Mouse (Mus musculus): ENCODE results near the gene Rhoj. TPM values are rescaled to one million over a fixed set of nuclear protein-coding genes. Genes with fewer than 3 reads are reported as not detected.
A peak's percentile ranks its signal among the peaks of the same experiment; 100 is the strongest.

Rhoj gene
- polyA plus RNA-seq (2012; rRNA removed): 5.1 and 5.9 TPM in 2 replicates

DNA sequence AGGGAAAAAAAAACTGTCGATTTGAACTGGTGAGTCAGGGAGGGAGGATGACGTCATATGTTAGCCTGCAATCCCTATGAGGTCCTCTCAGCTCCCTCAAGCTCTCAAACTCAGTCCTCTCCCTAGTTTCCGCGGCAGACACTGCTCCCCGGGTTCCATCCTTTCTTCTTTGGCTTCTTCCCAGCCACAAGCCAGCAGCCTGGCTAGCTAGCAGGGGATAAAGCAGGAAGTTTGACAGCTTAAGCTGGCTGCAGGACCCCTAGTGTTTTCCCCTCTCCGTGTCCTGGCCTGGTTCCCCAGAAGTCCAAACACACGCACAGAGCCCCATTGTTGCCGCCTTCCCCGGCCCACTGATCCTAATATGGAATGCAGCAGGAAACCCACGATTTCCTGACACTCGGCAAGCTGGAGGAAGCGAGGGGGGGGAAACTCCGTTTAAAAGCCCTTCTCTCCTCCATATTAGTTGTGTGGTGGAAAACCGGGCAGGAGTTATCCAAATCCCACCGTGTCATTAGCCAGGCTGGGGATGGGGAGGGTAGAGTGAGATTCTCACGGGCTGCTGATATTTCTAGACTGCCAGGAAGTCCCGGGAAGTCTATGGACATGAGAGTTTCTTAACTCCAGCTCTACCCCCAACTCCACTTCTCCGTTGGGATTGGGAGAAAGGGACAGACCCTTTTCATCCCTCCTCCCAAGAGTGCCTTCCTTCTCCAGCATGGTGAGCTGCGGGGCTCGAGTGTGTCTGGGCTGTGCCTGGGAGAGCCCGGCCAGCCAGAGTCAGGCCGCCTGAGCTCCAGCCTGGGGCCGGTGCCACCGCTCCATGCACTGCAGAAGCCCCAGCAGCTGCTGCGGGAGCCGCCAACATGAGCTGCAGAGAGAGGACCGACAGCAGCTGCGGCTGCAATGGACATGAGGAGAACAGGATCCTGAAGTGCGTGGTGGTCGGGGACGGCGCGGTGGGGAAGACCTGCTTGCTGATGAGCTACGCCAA, at the start of gene Rhoj:
Rhoj (plus strand) TSS at position 362 of the 991 bp plus-strand sequence.
- TF ChIP-seq CTCF (IDR thresholded peaks at IDR 0.05; ENCODE audit: borderline replicate concordance, control insufficient read depth, extremely low read depth, insufficient read depth, low read length, poor library complexity) (no peak), POLR2A (IDR thresholded peaks at IDR 0.05; ENCODE audit: control insufficient read depth, extremely low read depth, insufficient read depth, low read length, poor library complexity) (no peak)
- 2% methylated on average over 34 of the region's 34 CpGs for WGBS

DNA sequence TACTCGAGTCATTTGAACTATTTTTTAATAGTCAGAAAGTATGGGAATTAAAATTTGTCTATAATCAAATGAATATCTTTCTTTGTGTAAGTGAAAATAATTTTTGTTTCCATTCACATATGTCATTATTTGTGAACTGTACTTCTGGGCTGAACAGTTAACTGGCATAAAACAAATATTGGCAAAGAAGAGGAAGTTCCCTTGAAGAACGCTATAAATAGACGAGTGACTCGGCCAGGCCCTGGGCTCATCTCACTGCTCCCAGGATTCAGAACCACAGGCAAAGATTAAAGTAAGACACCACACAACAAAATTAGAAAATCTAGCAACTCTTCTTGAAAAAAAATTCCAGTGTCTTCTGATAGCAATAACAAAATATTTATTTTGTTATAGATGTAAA, 36.4 kb upstream of the Rhoj start:
- no peaks in the 10 kb centered on the region for H3K27me3 ChIP-seq (ENCODE audit: control insufficient read depth, insufficient read depth, low read length)
- no peak overlapping the region for H3K4me3 ChIP-seq (ENCODE audit: control insufficient read depth, insufficient read depth, low read length)
- H3K4me1 ChIP-seq (replicated peaks; ENCODE audit: control insufficient read depth, insufficient read depth, low read length): no peaks in the 10 kb centered on the region
- H3K36me3 ChIP-seq (ENCODE audit: control insufficient read depth, insufficient read depth, low read length): no peaks in the 10 kb centered on the region
- no peak for DNase-seq
- TF ChIP-seq POLR2A (IDR thresholded peaks at IDR 0.05; ENCODE audit: control insufficient read depth, extremely low read depth, insufficient read depth, low read length, poor library complexity): no peak
- no peak for TF ChIP-seq CTCF (IDR thresholded peaks at IDR 0.05; ENCODE audit: borderline replicate concordance, control insufficient read depth, extremely low read depth, insufficient read depth, low read length, poor library complexity)
- 33% methylated on average over 4 of the region's 4 CpGs for WGBS
- H3K27ac ChIP-seq (ENCODE audit: control insufficient read depth, insufficient read depth, low read length): no peak overlapping the region

More for the DNA sequence above, at the start of gene Rhoj:
- Histone ChIP-seq H3K27ac (ENCODE audit: control insufficient read depth, insufficient read depth, low read length) (no peak within 1 kb of the TSS; the same call in 1 of the 2 replicates), H3K4me3 (ENCODE audit: control insufficient read depth, insufficient read depth, low read length) (peak within 1 kb of the TSS; percentile 18), H3K27me3 (ENCODE audit: control insufficient read depth, insufficient read depth, low read length) (peaks cover 5% of the 10 kb centered on the region), H3K4me1 (replicated peaks; ENCODE audit: control insufficient read depth, insufficient read depth, low read length) (peaks cover 10% of the 10 kb centered on the region; the same call in 1 of the 2 replicates), H3K36me3 (ENCODE audit: control insufficient read depth, insufficient read depth, low read length) (no peaks in the 10 kb centered on the region)
- DNase-seq: no peak

DNA sequence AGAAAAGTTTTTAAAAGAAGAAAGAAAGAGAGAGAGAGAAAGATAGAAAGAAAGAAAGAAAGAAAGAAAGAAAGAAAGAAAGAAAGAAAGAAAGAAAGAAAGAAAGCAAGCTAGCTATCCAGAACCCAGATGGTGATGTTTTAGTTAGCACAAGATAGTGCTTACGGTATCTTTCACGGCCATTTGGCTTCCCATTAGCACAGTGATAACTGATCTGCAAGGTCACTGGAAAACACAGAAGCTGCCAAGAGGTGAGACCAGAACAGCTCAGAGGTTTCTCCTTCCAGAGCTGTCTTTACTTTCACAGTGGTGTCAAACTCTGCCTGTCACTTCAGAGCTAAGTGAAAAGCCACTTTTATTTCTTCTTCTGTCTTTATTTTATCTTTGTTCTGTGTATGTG, 32.4 kb upstream of the Rhoj start:
- TF ChIP-seq CTCF (IDR thresholded peaks at IDR 0.05; ENCODE audit: borderline replicate concordance, control insufficient read depth, extremely low read depth, insufficient read depth, low read length, poor library complexity) (no peak), POLR2A (IDR thresholded peaks at IDR 0.05; ENCODE audit: control insufficient read depth, extremely low read depth, insufficient read depth, low read length, poor library complexity) (no peak)
- WGBS: 87% methylated on average over 2 of the region's 2 CpGs

DNA sequence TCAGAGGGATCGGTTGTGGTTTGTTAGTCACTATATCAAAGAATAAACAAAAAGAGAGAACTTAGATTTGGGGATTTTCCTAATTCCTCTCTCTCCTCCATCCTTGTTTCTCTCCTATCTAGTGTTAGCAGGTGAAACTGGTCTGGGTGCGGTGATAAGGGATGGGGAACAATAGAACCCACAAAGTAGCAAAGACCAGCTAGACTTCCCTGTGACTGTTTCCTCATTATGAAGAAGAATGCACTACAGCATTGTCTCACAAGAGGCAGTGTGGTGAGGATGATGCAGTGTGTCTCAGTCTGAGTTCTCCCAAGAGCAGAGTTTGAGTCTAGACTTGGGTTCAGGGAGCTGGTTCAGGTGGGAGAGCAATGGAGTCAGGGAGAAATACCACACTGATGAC, 30.7 kb upstream of the Rhoj start:
- H3K4me1 ChIP-seq (replicated peaks; ENCODE audit: control insufficient read depth, insufficient read depth, low read length): peaks cover 1% of the 10 kb centered on the region; the same call in 1 of the 2 replicates
- no peaks in the 10 kb centered on the region for H3K36me3 ChIP-seq (ENCODE audit: control insufficient read depth, insufficient read depth, low read length)
- H3K27me3 ChIP-seq (ENCODE audit: control insufficient read depth, insufficient read depth, low read length): no peaks in the 10 kb centered on the region
- 91% methylated on average over 2 of the region's 2 CpGs for WGBS
- TF ChIP-seq POLR2A (IDR thresholded peaks at IDR 0.05; ENCODE audit: control insufficient read depth, extremely low read depth, insufficient read depth, low read length, poor library complexity): no peak
- TF ChIP-seq CTCF (IDR thresholded peaks at IDR 0.05; ENCODE audit: borderline replicate concordance, control insufficient read depth, extremely low read depth, insufficient read depth, low read length, poor library complexity): no peak
- no peak overlapping the region for H3K4me3 ChIP-seq (ENCODE audit: control insufficient read depth, insufficient read depth, low read length)
- H3K27ac ChIP-seq (ENCODE audit: control insufficient read depth, insufficient read depth, low read length): no peak overlapping the region
- DNase-seq: no peak

More for the DNA sequence above, 32.4 kb upstream of the Rhoj start:
- H3K4me3 ChIP-seq (ENCODE audit: control insufficient read depth, insufficient read depth, low read length): no peak overlapping the region
- no peaks in the 10 kb centered on the region for H3K36me3 ChIP-seq (ENCODE audit: control insufficient read depth, insufficient read depth, low read length)
- H3K27me3 ChIP-seq (ENCODE audit: control insufficient read depth, insufficient read depth, low read length): no peaks in the 10 kb centered on the region
- H3K4me1 ChIP-seq (replicated peaks; ENCODE audit: control insufficient read depth, insufficient read depth, low read length): no peaks in the 10 kb centered on the region
- no peak overlapping the region for H3K27ac ChIP-seq (ENCODE audit: control insufficient read depth, insufficient read depth, low read length)
- DNase-seq: no peak

DNA sequence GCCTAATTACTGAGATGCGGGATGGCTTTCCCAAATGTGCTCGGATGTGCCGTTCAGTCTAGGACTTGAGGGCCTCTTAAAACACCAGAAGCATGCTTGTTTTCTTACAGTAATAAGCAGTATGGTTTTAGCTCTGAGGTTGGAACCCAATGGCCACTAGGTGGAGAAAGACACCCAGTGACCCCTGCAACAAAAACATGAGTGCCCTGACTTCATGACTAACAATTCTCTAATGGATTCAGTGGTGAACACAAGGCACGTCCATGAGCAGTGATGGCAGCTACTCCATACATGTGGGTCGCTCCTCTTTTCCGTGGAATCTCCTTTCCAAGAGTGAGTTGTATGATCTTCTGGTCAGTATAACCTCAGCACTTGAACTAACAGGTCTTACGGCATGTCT, 27.6 kb upstream of the Rhoj start:
- no peaks in the 10 kb centered on the region for H3K36me3 ChIP-seq (ENCODE audit: control insufficient read depth, insufficient read depth, low read length)
- no peak overlapping the region for H3K4me3 ChIP-seq (ENCODE audit: control insufficient read depth, insufficient read depth, low read length)
- DNase-seq: peak; percentile 27
- H3K27ac ChIP-seq (ENCODE audit: control insufficient read depth, insufficient read depth, low read length): no peak overlapping the region
- TF ChIP-seq CTCF (IDR thresholded peaks at IDR 0.05; ENCODE audit: borderline replicate concordance, control insufficient read depth, extremely low read depth, insufficient read depth, low read length, poor library complexity) (no peak), POLR2A (IDR thresholded peaks at IDR 0.05; ENCODE audit: control insufficient read depth, extremely low read depth, insufficient read depth, low read length, poor library complexity) (no peak)
- no peaks in the 10 kb centered on the region for H3K27me3 ChIP-seq (ENCODE audit: control insufficient read depth, insufficient read depth, low read length)
- 74% methylated on average over 7 of the region's 7 CpGs for WGBS
- H3K4me1 ChIP-seq (replicated peaks; ENCODE audit: control insufficient read depth, insufficient read depth, low read length): peaks cover 19% of the 10 kb centered on the region

- TF ChIP-seq CTCF (IDR thresholded peaks at IDR 0.05; ENCODE audit: borderline replicate concordance, control insufficient read depth, extremely low read depth, insufficient read depth, low read length, poor library complexity) (no peak), POLR2A (IDR thresholded peaks at IDR 0.05; ENCODE audit: control insufficient read depth, extremely low read depth, insufficient read depth, low read length, poor library complexity) (no peak)
- 18% methylated on average over 2 of the region's 2 CpGs for WGBS
- Histone ChIP-seq H3K36me3 (ENCODE audit: control insufficient read depth, insufficient read depth, low read length) (no peaks in the 10 kb centered on the region), H3K27ac (ENCODE audit: control insufficient read depth, insufficient read depth, low read length) (peak overlapping the region; percentile 70), H3K4me3 (ENCODE audit: control insufficient read depth, insufficient read depth, low read length) (no peak overlapping the region), H3K4me1 (replicated peaks; ENCODE audit: control insufficient read depth, insufficient read depth, low read length) (peaks cover 23% of the 10 kb centered on the region), H3K27me3 (ENCODE audit: control insufficient read depth, insufficient read depth, low read length) (no peaks in the 10 kb centered on the region)
- peak; percentile 63 for DNase-seq
Observed at GRCm38 (mm10) chr12:75283226-75283625, 24.9 kb upstream of the Rhoj start.

Data from thymus, adult 2 months (tissue).